Mouse (Mus musculus) CH12.LX (cell line): ENCODE data around the gene Slc25a11.

Source experiments
- CTCF ChIP-seq, 2 experiments: IDR thresholded peaks in 1 of 2; conservative IDR thresholded peaks in 1 of 2; 2 replicates each; pipeline ENCODE4 v1.5.1; 2011 to 2012; ENCODE audit warnings: low read depth in 2 of 2, low read length in 2 of 2, improper control_type of control experiment in 1 of 2, inconsistent platforms in 1 of 2, mild to moderate bottlenecking in 1 of 2, moderate library complexity in 1 of 2
- E2F4 ChIP-seq: IDR thresholded peaks from 2 replicates; pipeline ENCODE4 v1.6.1; 2011; ENCODE audit warnings: low read depth, low read length, improper control_type of control experiment; ENCODE audit not compliant: insufficient replicate concordance
- EP300 ChIP-seq: IDR thresholded peaks from 2 replicates; pipeline ENCODE4 v1.6.1; 2011; ENCODE audit warnings: low read length, improper control_type of control experiment
- ETS1 ChIP-seq: conservative IDR thresholded peaks from 2 replicates; pipeline ENCODE4 v1.6.1; 2012; ENCODE audit warnings: low read depth, mild to moderate bottlenecking, inconsistent platforms, low read length, improper control_type of control experiment, moderate library complexity
- HCFC1 ChIP-seq: IDR thresholded peaks from 2 replicates; pipeline ENCODE4 v1.6.1; 2012; ENCODE audit warnings: low read depth, mild to moderate bottlenecking, inconsistent platforms, low read length, improper control_type of control experiment
- MAX ChIP-seq: IDR thresholded peaks from 2 replicates; pipeline ENCODE4 v1.6.1; 2011; ENCODE audit warnings: low read length, improper control_type of control experiment
- MAZ ChIP-seq: IDR thresholded peaks from 2 replicates; pipeline ENCODE4 v1.6.1; 2012; ENCODE audit warnings: low read depth, mild to moderate bottlenecking, inconsistent platforms, low read length, improper control_type of control experiment, moderate library complexity
- NELFE ChIP-seq: IDR thresholded peaks from 2 replicates; pipeline ENCODE4 v1.6.1; 2011; ENCODE audit warnings: low read depth, low read length, improper control_type of control experiment
- NRF1 ChIP-seq: IDR thresholded peaks from 2 replicates; pipeline ENCODE4 v1.6.1; 2014; ENCODE audit warnings: low read depth, mild to moderate bottlenecking, inconsistent platforms, low read length, improper control_type of control experiment, moderate library complexity
- POLR2A ChIP-seq: IDR thresholded peaks from 2 replicates; pipeline ENCODE4 v1.6.1; 2011; ENCODE audit warnings: low read depth, mild to moderate bottlenecking, improper control_type of control experiment, low read length
- ZC3H11A ChIP-seq: IDR thresholded peaks from 2 replicates; pipeline ENCODE4 v1.6.1; 2012; ENCODE audit warnings: low read depth, mild to moderate bottlenecking, inconsistent platforms, low read length, improper control_type of control experiment
- ZNF384 ChIP-seq: IDR thresholded peaks from 2 replicates; pipeline ENCODE4 v1.6.1; 2012; ENCODE audit warnings: low read depth, low read length, improper control_type of control experiment, inconsistent platforms

- TF ChIP-seq EP300: peak; percentile 35; the same call in 1 of the 2 replicates
- TF ChIP-seq CTCF (conservative IDR thresholded peaks at IDR 0.05 in 1 of 2, IDR thresholded peaks at IDR 0.05 in 1 of 2; ENCODE audit: low read depth in 2 of 2, low read length in 2 of 2): no peak
- peak; percentile 65 for TF ChIP-seq POLR2A
- peak; percentile 95 for TF ChIP-seq MAZ
- peak; percentile 58 for TF ChIP-seq MAX
- TF ChIP-seq ZNF384: 0 out of 2 replicates have a peak, but pooled peaks have one; percentile 41
- peak; percentile 48; the same call in 1 of the 2 replicates for TF ChIP-seq ETS1
- peak; percentile 69; the same call in 1 of the 2 replicates for TF ChIP-seq E2F4
- 0 out of 2 replicates have a peak, but pooled peaks have one; percentile 31 for TF ChIP-seq NRF1
- TF ChIP-seq ZC3H11A: no peak
- TF ChIP-seq NELFE: peak; percentile 43; the same call in 1 of the 2 replicates
- peak; percentile 78 for TF ChIP-seq HCFC1
Measured at GRCm38 (mm10) chr11:70653345-70654197, 6.3 kb upstream of the Slc25a11 start.
